Mouse (Mus musculus) lung, postnatal 0 days (tissue): ENCODE measurements at regions not wholly inside any gene's neighbourhood (a gene's known extent, or its start where the extent isn't known, plus 50 kb on each side); places are given as distances from the start of the nearest gene placed in this dataset.

Experiments
- CTCF ChIP-seq: IDR thresholded peaks from 2 replicates; pipeline ENCODE4 v1.5.1; 2016; ENCODE audit warnings: antibody characterized with exemption, mild to moderate bottlenecking
- EP300 ChIP-seq: IDR thresholded peaks from 2 replicates; pipeline ENCODE4 v1.6.1; 2016; ENCODE audit warnings: antibody characterized with exemption, mild to moderate bottlenecking, control low read depth

GRCm38 (mm10) chr19:59585835-59586234 is 127.7 kb downstream of the Emx2 start:
- TF ChIP-seq CTCF (no peak), EP300 (no peak)
